Mouse (Mus musculus) midbrain, embryonic 14.5 days (tissue): Measurements from ENCODE around the gene Tmub1. TPM values are rescaled to one million over a fixed set of nuclear protein-coding genes. Genes with fewer than 3 reads are reported as not detected.

Experiments
- ATAC-seq: fragments of 200-750 bp; cut with Nextera tagmentation; 2 replicates; pipeline ENCODE4 v1.8.0; 2017; ENCODE audit warnings: moderate number of reproducible peaks, moderate library complexity; ENCODE audit not compliant: low FRiP score, low TSS enrichment
- DNase-seq: peaks from one replicate; pipeline ENCODE4 v3.0.0-alpha.2; 2015
- H3K27ac ChIP-seq: fragments of 300-500 bp; sonication (generic); replicated peaks from 2 replicates; pipeline ENCODE4 v1.5.1; 2014; ENCODE audit warnings: mild to moderate bottlenecking, low read depth, low read length, moderate library complexity
- H3K27me3 ChIP-seq: fragments of 300-500 bp; sonication (generic); 2 replicates; pipeline ENCODE4 v1.6.1; 2014; ENCODE audit warnings: low read length, control low read depth, mixed read lengths; ENCODE audit not compliant: control insufficient read depth, insufficient read depth
- H3K36me3 ChIP-seq: fragments of 300-500 bp; sonication (generic); 2 replicates; pipeline ENCODE4 v1.6.1; 2014; ENCODE audit warnings: low read length, control low read depth; ENCODE audit not compliant: control insufficient read depth, insufficient read depth
- H3K4me1 ChIP-seq: fragments of 300-500 bp; sonication (generic); 2 replicates; pipeline ENCODE4 v1.6.1; 2014; ENCODE audit warnings: mild to moderate bottlenecking, antibody characterized with exemption, low read length, control low read depth; ENCODE audit not compliant: control insufficient read depth, insufficient read depth
- H3K4me2 ChIP-seq: fragments of 300-500 bp; sonication (generic); 2 replicates; pipeline ENCODE4 v1.6.1; 2014; ENCODE audit warnings: mild to moderate bottlenecking, low read length, moderate library complexity
- H3K4me3 ChIP-seq: fragments of 300-500 bp; sonication (generic); replicated peaks from 2 replicates; pipeline ENCODE4 v1.5.1; 2014; ENCODE audit warnings: low read depth, low read length
- H3K9ac ChIP-seq: fragments of 300-500 bp; sonication (generic); replicated peaks from 2 replicates; pipeline ENCODE4 v1.6.1; 2014; ENCODE audit warnings: mild to moderate bottlenecking, low read length, moderate library complexity
- H3K9me3 ChIP-seq: fragments of 300-500 bp; sonication (generic); 2 replicates; pipeline ENCODE4 v1.6.1; 2016; ENCODE audit warnings: low read length, control low read depth, mixed read lengths; ENCODE audit not compliant: control insufficient read depth
- WGBS: fragments of 180-500 bp; shearing (Covaris S2); extraction: QIAGEN DNeasy Blood & Tissue Kit; methylation state at CpG from one replicate; pipeline ENCODE4 v1.1.7; 2014; 5-methylcytosine and 5-hydroxymethylcytosine counted together
- polyA plus RNA-seq: library from polyadenylated mRNA; unstranded; fragments of >200 nt; fragmentation: Nextera tagmentation; extraction: Ambion mirVana; gene quantifications from 2 replicates; pipeline ENCODE4 v1.2.1, GENCODE M21; 2014

Gene Tmub1
- polyA plus RNA-seq, 1 experiment from 2014 or later = 51.0 TPM

DNA sequence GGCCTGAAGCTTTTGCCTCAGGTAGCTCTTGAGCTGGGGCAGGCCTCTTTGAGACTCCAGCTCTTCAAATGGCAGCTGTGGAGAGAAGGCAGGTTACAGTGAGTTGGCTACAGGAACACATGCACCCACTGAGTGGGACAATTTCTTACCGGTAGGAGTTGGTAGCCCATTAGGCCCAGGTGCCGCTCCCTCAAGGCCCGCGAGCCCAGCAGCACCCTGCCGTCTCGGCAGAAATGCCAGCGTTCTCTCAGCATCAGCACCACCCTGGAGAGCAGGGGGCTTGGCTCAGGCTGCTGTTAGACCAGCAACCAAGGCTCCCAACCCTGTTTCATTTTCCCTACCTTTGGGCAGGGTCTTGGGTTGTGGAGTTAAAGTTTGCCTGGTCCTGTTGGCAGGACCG is 6.5 kb downstream of the Tmub1 start:
- H3K4me1 ChIP-seq = peaks cover 14% of the 10 kb centered on the region
- ATAC-seq (no peak), DNase-seq (no peak)
- H3K9me3 ChIP-seq = no peaks in the 10 kb centered on the region
- WGBS = 96% methylated on average over 8 of the region's 8 CpGs
- H3K27me3 ChIP-seq = no peaks in the 10 kb centered on the region
- H3K4me3 ChIP-seq = no peak overlapping the region
- no peak overlapping the region for H3K27ac ChIP-seq
- H3K36me3 ChIP-seq = peaks cover 54% of the 10 kb centered on the region
- no peak overlapping the region for H3K4me2 ChIP-seq
- H3K9ac ChIP-seq = no peak overlapping the region

GRCm38 (mm10) chr5:24433993-24434392 is 13.7 kb downstream of the Tmub1 start:
- H3K4me2 ChIP-seq = no peak overlapping the region
- no peak overlapping the region for H3K4me3 ChIP-seq
- H3K9ac ChIP-seq = no peak overlapping the region
- no peaks in the 10 kb centered on the region for H3K4me1 ChIP-seq
- H3K9me3 ChIP-seq = no peaks in the 10 kb centered on the region
- no peak for ATAC-seq
- peaks cover 63% of the 10 kb centered on the region for H3K36me3 ChIP-seq
- no peak for DNase-seq
- no peaks in the 10 kb centered on the region for H3K27me3 ChIP-seq
- WGBS = 89% methylated on average over 8 of the region's 8 CpGs
- no peak overlapping the region for H3K27ac ChIP-seq

DNA sequence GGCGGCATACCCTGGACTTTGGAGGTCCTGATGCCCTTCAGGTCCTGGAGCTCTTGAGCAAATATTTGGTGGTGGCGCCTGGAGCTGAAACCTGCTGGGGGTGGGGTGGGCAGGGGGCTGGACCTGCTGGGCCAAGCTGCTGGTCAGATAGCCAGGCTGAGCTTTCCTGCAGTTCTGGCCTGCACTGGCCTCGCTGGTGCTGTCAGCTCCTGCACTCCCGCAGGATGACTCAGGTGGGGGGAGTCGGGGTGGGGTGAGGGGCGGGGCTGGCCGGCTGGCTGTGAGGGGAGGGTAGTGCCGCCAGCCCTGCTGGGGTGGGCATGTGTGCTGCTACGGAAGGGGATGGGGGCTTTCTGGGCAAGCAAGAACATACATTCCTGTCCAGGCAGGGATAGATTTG is 19.1 kb downstream of the Tmub1 start:
- Histone ChIP-seq H3K4me2 (peak overlapping the region; percentile 96; the same call in 1 of the 2 replicates), H3K9ac (0 out of 2 replicates have a peak overlapping the region, but pooled peaks have one; percentile 20), H3K4me3 (no peak overlapping the region), H3K36me3 (peaks cover 31% of the 10 kb centered on the region), H3K27ac (no peak overlapping the region), H3K4me1 (peaks cover 31% of the 10 kb centered on the region), H3K9me3 (no peaks in the 10 kb centered on the region), H3K27me3 (no peaks in the 10 kb centered on the region)
- 18% methylated on average over 9 of the region's 9 CpGs for WGBS
- DNase-seq (no peak), ATAC-seq (no peak)

GRCm38 (mm10) chr5:24427981-24428402 is 19.7 kb downstream of the Tmub1 start:
- H3K27me3 ChIP-seq = no peaks in the 10 kb centered on the region
- H3K27ac ChIP-seq = no peak overlapping the region
- peak overlapping the region; percentile 96 for H3K4me2 ChIP-seq
- H3K4me1 ChIP-seq = peaks cover 31% of the 10 kb centered on the region
- H3K36me3 ChIP-seq = peaks cover 31% of the 10 kb centered on the region
- DNase-seq (peak; percentile 22), ATAC-seq (no peak)
- H3K9ac ChIP-seq = no peak overlapping the region
- 7% methylated on average over 15 of the region's 15 CpGs for WGBS
- no peak overlapping the region for H3K4me3 ChIP-seq
- H3K9me3 ChIP-seq = no peaks in the 10 kb centered on the region

- Histone ChIP-seq H3K9ac (no peak overlapping the region), H3K4me2 (peak overlapping the region; percentile 96), H3K36me3 (peaks cover 24% of the 10 kb centered on the region), H3K27me3 (no peaks in the 10 kb centered on the region), H3K9me3 (no peaks in the 10 kb centered on the region), H3K27ac (no peak overlapping the region), H3K4me3 (no peak overlapping the region), H3K4me1 (peaks cover 37% of the 10 kb centered on the region)
- ATAC-seq (no peak), DNase-seq (no peak)
- 22% methylated on average over 12 of the region's 12 CpGs for WGBS
Measured at GRCm38 (mm10) chr5:24427285-24427633, 20.4 kb downstream of the Tmub1 start.

GRCm38 (mm10) chr5:24426556-24427284 is 20.9 kb downstream of the Tmub1 start:
- H3K9ac ChIP-seq = no peak overlapping the region
- no peak overlapping the region for H3K27ac ChIP-seq
- H3K36me3 ChIP-seq = peaks cover 19% of the 10 kb centered on the region
- H3K27me3 ChIP-seq = no peaks in the 10 kb centered on the region
- H3K4me1 ChIP-seq = peaks cover 40% of the 10 kb centered on the region
- ATAC-seq (no peak), DNase-seq (no peak)
- H3K9me3 ChIP-seq = no peaks in the 10 kb centered on the region
- peak overlapping the region; percentile 44; the same call in 1 of the 2 replicates for H3K4me3 ChIP-seq
- WGBS = 10% methylated on average over 9 of the region's 9 CpGs
- peak overlapping the region; percentile 96 for H3K4me2 ChIP-seq

DNA sequence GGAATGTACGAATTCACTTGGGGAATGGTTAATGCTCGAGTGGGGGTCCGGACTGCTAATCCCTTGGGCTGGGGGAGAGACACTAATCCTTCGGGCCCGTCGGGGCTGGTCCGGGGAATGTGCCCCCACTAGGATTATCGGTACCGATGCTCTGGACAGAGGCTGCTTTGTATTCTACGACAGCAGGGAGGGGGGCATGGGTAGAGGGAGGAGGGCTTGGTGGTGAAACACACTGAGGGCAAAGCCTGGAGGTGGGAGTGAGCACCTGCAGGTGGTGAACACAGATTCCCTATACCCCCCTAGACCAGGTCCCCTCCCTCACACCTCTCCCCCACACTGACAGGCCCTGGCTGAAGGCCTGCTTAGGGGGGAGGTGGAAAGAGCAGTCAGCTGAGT is 21.6 kb downstream of the Tmub1 start:
- H3K36me3 ChIP-seq = peaks cover 13% of the 10 kb centered on the region
- ATAC-seq = no peak
- peaks cover 40% of the 10 kb centered on the region for H3K4me1 ChIP-seq
- H3K27ac ChIP-seq = 0 out of 2 replicates have a peak overlapping the region, but pooled peaks have one; percentile 57
- H3K9me3 ChIP-seq = no peaks in the 10 kb centered on the region
- DNase-seq = peak; percentile 41
- under 1% methylated on average over 10 of the region's 10 CpGs for WGBS
- peak overlapping the region; percentile 96 for H3K4me2 ChIP-seq
- H3K9ac ChIP-seq = peak overlapping the region; percentile 57; the same call in 1 of the 2 replicates
- H3K4me3 ChIP-seq = peak overlapping the region; percentile 44
- no peaks in the 10 kb centered on the region for H3K27me3 ChIP-seq

DNA sequence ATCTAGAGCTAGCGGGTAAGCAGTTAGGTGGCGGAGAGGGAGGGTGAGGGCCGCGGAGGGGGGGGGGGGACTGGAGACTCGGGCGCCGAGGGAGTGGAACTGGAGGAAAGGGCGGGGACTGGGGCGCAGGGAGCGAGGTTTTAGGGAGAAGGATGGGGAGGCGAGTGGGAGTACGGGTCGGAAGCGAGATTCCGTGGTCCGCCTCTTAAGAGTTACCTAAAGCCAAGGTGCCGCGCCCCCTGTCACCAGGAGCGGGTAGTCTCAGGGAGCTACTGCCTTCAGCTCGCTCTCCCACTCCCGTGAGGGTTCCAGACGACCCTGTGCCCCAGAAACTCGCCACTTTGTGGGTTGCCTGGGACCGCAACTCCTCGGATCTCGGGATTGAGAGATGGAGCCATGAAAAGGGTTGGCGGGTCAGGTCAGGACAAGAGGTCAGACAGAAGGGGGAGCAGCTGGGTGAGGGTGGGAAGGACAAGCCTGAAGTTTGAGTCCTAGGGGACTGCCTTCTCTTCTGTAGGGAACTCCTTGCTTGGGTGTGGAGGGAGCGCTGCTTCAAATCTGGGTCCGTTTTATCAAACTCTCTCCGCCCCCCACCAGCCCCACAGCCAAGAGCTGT is 22.1 kb downstream of the Tmub1 start:
- H3K9ac ChIP-seq = peak overlapping the region; percentile 57
- peak overlapping the region; percentile 96 for H3K4me2 ChIP-seq
- H3K36me3 ChIP-seq = peaks cover 15% of the 10 kb centered on the region
- no peaks in the 10 kb centered on the region for H3K27me3 ChIP-seq
- ATAC-seq = no peak
- peak; percentile 62 for DNase-seq
- peak overlapping the region; percentile 44 for H3K4me3 ChIP-seq
- peak overlapping the region; percentile 57; the same call in 1 of the 2 replicates for H3K27ac ChIP-seq
- H3K4me1 ChIP-seq = peaks cover 40% of the 10 kb centered on the region
- WGBS = under 1% methylated on average over 27 of the region's 30 CpGs
- H3K9me3 ChIP-seq = no peaks in the 10 kb centered on the region
